Mouse (Mus musculus) intestine, postnatal 0 days (tissue): ENCODE measurements around the gene D1Ertd622e. TPM values are rescaled to one million over a fixed set of nuclear protein-coding genes. Genes with fewer than 3 reads are reported as not detected.
A peak's percentile ranks its signal among the peaks of the same experiment; 100 is the strongest.

ENCODE experiments used
- ATAC-seq: fragments of 200-750 bp; cut with Nextera tagmentation; 2 replicates; pipeline ENCODE4 v1.8.0; 2017; ENCODE audit warnings: mild to moderate bottlenecking, moderate TSS enrichment, moderate library complexity
- H3K27ac ChIP-seq: fragments of 300-500 bp; sonication (generic); 2 replicates; pipeline ENCODE4 v1.5.1; 2014; ENCODE audit warnings: mild to moderate bottlenecking, low read depth, low read length, moderate library complexity
- H3K27me3 ChIP-seq: fragments of 300-500 bp; sonication (generic); replicated peaks from 2 replicates; pipeline ENCODE4 v1.6.1; 2014; ENCODE audit warnings: low read length, mixed read lengths; ENCODE audit not compliant: control insufficient read depth, insufficient read depth
- H3K36me3 ChIP-seq: fragments of 300-500 bp; sonication (generic); 2 replicates; pipeline ENCODE4 v1.6.1; 2014; ENCODE audit warnings: mild to moderate bottlenecking, moderate library complexity; ENCODE audit not compliant: control insufficient read depth, insufficient read depth
- H3K4me1 ChIP-seq: fragments of 300-500 bp; sonication (generic); replicated peaks from 2 replicates; pipeline ENCODE4 v1.6.1; 2014; ENCODE audit warnings: antibody characterized with exemption, low read length, mixed read lengths; ENCODE audit not compliant: control insufficient read depth, insufficient read depth
- H3K4me2 ChIP-seq: fragments of 300-500 bp; sonication (generic); replicated peaks from 2 replicates; pipeline ENCODE4 v1.6.1; 2014; ENCODE audit warnings: low read depth, mild to moderate bottlenecking, moderate library complexity
- H3K4me3 ChIP-seq: fragments of 300-500 bp; sonication (generic); 2 replicates; pipeline ENCODE4 v1.5.1; 2014; ENCODE audit warnings: low read depth, low read length
- H3K9ac ChIP-seq: fragments of 300-500 bp; sonication (generic); 2 replicates; pipeline ENCODE4 v1.6.1; 2014; ENCODE audit warnings: mild to moderate bottlenecking, low read depth, low read length
- H3K9me3 ChIP-seq: fragments of 300-500 bp; sonication (generic); 2 replicates; pipeline ENCODE4 v1.6.1; 2016; ENCODE audit warnings: mixed run types; ENCODE audit not compliant: control insufficient read depth
- CTCF ChIP-seq: sonication (generic); IDR thresholded peaks from 2 replicates; pipeline ENCODE4 v1.5.1; 2016; ENCODE audit warnings: low read depth, mild to moderate bottlenecking, control low read depth, antibody characterized with exemption, moderate library complexity
- WGBS: fragments of 180-500 bp; shearing (Covaris S2); extraction: QIAGEN DNeasy Blood & Tissue Kit; methylation state at CpG from one replicate; pipeline ENCODE4 v1.1.7; 2014; 5-methylcytosine and 5-hydroxymethylcytosine counted together
- polyA plus RNA-seq: library from polyadenylated mRNA; unstranded; fragments of >200 nt; fragmentation: Nextera tagmentation; extraction: Ambion mirVana; gene quantifications from 2 replicates; pipeline ENCODE4 v1.2.1, GENCODE M21; 2015

The D1Ertd622e gene
- polyA plus RNA-seq, 1 experiment from 2014 or later = 29.5 TPM

GRCm38 (mm10) chr1:97693825-97694224 lies 32.0 kb upstream of the D1Ertd622e start:
- H3K4me1 ChIP-seq = no peaks in the 10 kb centered on the region
- H3K9me3 ChIP-seq = no peaks in the 10 kb centered on the region
- H3K27ac ChIP-seq = no peak overlapping the region
- TF ChIP-seq CTCF = no peak
- ATAC-seq = no peak
- H3K27me3 ChIP-seq = no peaks in the 10 kb centered on the region
- no peak overlapping the region for H3K4me2 ChIP-seq
- no peaks in the 10 kb centered on the region for H3K36me3 ChIP-seq
- H3K9ac ChIP-seq = no peak overlapping the region
- H3K4me3 ChIP-seq = no peak overlapping the region

GRCm38 (mm10) chr1:97688756-97689155 lies 26.9 kb upstream of the D1Ertd622e start:
- Histone ChIP-seq H3K27ac (no peak overlapping the region), H3K27me3 (no peaks in the 10 kb centered on the region), H3K4me2 (no peak overlapping the region), H3K36me3 (no peaks in the 10 kb centered on the region), H3K4me1 (no peaks in the 10 kb centered on the region), H3K9ac (no peak overlapping the region), H3K9me3 (no peaks in the 10 kb centered on the region), H3K4me3 (no peak overlapping the region)
- peak; percentile 51 for ATAC-seq
- peak; percentile 83 for TF ChIP-seq CTCF
- 12% methylated on average over 3 of the region's 3 CpGs for WGBS

GRCm38 (mm10) chr1:97676526-97677177 lies 14.8 kb upstream of the D1Ertd622e start:
- no peak overlapping the region for H3K9ac ChIP-seq
- no peaks in the 10 kb centered on the region for H3K4me1 ChIP-seq
- H3K27me3 ChIP-seq = no peaks in the 10 kb centered on the region
- WGBS = 79% methylated on average over 4 of the region's 4 CpGs
- no peak for ATAC-seq
- no peak overlapping the region for H3K4me2 ChIP-seq
- no peak overlapping the region for H3K4me3 ChIP-seq
- no peak for TF ChIP-seq CTCF
- H3K27ac ChIP-seq = no peak overlapping the region
- no peaks in the 10 kb centered on the region for H3K9me3 ChIP-seq
- no peaks in the 10 kb centered on the region for H3K36me3 ChIP-seq

- H3K4me3 ChIP-seq = no peak overlapping the region
- H3K36me3 ChIP-seq = no peaks in the 10 kb centered on the region
- H3K27ac ChIP-seq = no peak overlapping the region
- TF ChIP-seq CTCF = no peak
- no peaks in the 10 kb centered on the region for H3K9me3 ChIP-seq
- no peak for ATAC-seq
- no peak overlapping the region for H3K4me2 ChIP-seq
- no peaks in the 10 kb centered on the region for H3K27me3 ChIP-seq
- no peak overlapping the region for H3K9ac ChIP-seq
- WGBS = 61% methylated on average over 2 of the region's 2 CpGs
- no peaks in the 10 kb centered on the region for H3K4me1 ChIP-seq
These were observed 14.2 kb upstream of the D1Ertd622e start for GRCm38 (mm10) chr1:97676115-97676514.

GRCm38 (mm10) chr1:97672849-97673248 lies 11.0 kb upstream of the D1Ertd622e start:
- Histone ChIP-seq H3K27me3 (no peaks in the 10 kb centered on the region), H3K4me1 (no peaks in the 10 kb centered on the region), H3K4me3 (no peak overlapping the region), H3K36me3 (no peaks in the 10 kb centered on the region), H3K9me3 (no peaks in the 10 kb centered on the region), H3K27ac (no peak overlapping the region), H3K4me2 (no peak overlapping the region), H3K9ac (no peak overlapping the region)
- TF ChIP-seq CTCF = no peak
- peak; percentile 63; the same call in 1 of the 2 replicates for ATAC-seq
- WGBS = 17% methylated on average over 2 of the region's 2 CpGs

GRCm38 (mm10) chr1:97667288-97667687 lies 5.4 kb upstream of the D1Ertd622e start:
- WGBS = 97% methylated on average over 1 of the region's 1 CpGs
- TF ChIP-seq CTCF = no peak
- no peaks in the 10 kb centered on the region for H3K9me3 ChIP-seq
- H3K27ac ChIP-seq = no peak overlapping the region
- H3K4me3 ChIP-seq = no peak overlapping the region
- H3K36me3 ChIP-seq = no peaks in the 10 kb centered on the region
- H3K27me3 ChIP-seq = no peaks in the 10 kb centered on the region
- H3K4me1 ChIP-seq = no peaks in the 10 kb centered on the region
- no peak for ATAC-seq
- no peak overlapping the region for H3K9ac ChIP-seq
- H3K4me2 ChIP-seq = no peak overlapping the region
